Mouse (Mus musculus) ES-Bruce4 (cell line): ENCODE results near the gene Ndst2.

ENCODE experiments used
- CTCF ChIP-seq: IDR thresholded peaks from one replicate; pipeline ENCODE4 v1.8.1; 2011; ENCODE audit warnings: low read depth, low read length
- EP300 ChIP-seq: IDR thresholded peaks from 2 replicates; pipeline ENCODE4 v1.6.1; 2011; ENCODE audit warnings: low read depth, low read length; ENCODE audit not compliant: insufficient read depth

GRCm38 (mm10) chr14:20682498-20682897 lies 51.9 kb downstream of the Ndst2 start:
- TF ChIP-seq CTCF, result no peak
- TF ChIP-seq EP300, result no peak
